Mouse (Mus musculus): ENCODE measurements at regions not wholly inside any gene's neighbourhood (a gene's known extent, or its start where the extent isn't known, plus 50 kb on each side); places are given as distances from the start of the nearest gene placed in this dataset.

DNA sequence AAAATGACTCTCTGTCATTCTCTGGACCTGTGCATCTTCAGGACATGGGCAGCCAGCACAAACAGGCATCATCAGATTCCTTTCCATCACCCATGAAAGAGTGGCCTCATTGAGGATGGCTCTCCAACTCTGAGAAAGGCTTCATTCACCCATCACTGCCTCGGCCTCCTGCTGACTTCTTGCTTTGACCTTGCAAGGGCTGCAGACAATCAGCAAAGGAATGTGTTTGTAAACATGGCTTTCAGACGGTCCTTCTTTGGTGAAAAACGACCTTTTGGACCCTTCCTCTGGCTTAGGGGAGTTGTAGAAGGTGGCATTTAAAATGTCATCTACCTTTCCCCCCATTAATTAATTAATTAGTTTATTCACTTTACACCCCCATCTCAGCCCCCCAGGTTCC lies 134.3 kb downstream of the Moxd1 start:
- no peak for DNase-seq

DNA sequence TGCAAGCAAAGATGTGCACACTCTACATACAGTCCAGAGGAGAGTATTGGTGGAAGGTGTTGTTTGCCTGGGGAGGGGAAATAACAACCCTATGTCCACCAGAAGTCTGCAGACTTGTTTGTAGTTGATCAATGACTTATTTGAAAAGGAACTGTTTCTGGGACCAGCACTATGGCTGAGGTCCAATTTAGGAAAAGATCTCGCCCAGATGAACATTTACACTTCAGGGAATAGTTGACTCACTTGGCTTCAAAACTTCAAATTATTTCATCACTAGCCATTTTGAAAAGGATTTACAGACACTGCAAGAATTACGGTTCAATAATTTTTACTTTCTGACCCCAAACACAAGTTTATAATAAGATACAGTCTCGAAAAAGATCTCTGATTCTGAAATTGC lies 138.1 kb downstream of the Moxd1 start:
- no peak for DNase-seq

DNA sequence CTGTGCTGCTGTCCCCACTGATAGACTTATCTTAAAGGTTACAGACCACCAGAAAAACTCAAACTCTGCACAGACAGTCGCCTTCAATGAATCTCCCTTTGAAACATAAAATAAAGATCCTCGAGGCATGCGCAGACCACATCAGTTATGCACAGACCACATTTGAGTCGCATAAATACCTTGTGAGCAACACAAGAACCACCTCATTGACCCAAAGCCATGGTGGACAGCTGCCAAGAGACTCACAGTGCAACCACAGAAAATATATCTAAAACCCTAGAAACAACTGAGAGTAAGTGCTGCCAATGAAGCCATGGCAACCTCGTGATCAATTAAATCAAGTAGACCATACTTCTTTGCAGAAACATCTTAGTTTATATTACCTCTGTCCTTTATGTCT lies 142.1 kb downstream of the Moxd1 start:
- peak in 1 of 2 experiments; percentile 19 for DNase-seq

DNA sequence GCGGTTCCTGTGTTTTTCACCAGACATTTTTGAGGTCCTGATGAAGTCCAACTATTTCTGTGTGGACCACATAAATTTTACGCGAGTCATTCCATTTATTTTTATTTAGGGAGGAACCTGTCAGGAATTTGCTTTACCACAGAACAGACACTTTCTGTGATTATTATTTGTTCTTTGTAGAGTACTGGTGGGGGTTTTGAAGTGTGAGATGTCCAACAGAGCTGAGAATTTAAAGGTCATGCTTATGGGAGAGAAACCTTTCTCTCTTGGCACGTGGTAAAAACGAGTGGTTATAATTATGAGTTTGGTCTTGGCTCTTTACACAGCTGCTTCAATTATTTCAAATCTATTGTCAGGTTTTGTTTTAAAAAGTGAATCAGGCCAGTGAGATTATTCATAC lies 143.7 kb downstream of the Moxd1 start:
- DNase-seq, result no peak

DNA sequence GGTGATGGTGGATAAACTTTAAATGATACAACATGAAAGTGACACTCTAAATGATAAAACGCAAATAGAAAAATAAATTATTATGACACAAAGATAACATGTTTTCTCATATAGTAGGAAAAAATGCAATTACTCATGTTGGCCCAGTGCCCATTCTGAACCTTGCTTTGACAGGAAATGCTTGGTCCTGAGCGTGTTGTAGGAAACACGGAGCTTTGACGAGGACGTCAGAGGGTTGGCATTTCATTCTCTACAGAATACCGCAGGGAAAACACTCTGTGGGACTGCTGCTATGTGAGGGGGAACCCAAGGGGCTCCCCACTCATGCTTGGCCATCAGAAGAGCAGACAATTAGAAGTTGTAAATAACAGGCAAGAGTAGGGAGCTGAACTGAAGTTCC lies 150.6 kb downstream of the Moxd1 start:
- DNase-seq, result peak in 1 of 2 experiments; percentile 4

DNA sequence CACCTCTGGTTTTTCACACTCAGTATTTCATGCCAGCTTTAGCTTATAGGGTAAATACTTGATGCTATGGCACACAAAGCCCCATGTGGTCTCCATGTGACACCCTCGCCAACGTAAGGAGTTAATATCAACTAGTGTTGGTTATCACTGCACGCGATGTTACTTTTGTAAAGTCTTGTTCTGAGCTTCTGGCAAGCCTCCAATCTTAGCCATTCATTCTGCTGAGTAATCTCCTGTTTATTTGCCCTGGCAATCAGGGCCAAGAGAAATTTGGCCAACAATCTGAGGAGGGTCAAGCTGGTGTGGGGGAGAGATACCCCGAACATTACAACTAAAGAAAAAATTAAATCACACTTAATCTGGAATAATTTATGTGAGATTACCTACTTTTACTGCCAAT lies 156.0 kb downstream of the Moxd1 start:
- peak; percentile 28 to 44 for DNase-seq

DNA sequence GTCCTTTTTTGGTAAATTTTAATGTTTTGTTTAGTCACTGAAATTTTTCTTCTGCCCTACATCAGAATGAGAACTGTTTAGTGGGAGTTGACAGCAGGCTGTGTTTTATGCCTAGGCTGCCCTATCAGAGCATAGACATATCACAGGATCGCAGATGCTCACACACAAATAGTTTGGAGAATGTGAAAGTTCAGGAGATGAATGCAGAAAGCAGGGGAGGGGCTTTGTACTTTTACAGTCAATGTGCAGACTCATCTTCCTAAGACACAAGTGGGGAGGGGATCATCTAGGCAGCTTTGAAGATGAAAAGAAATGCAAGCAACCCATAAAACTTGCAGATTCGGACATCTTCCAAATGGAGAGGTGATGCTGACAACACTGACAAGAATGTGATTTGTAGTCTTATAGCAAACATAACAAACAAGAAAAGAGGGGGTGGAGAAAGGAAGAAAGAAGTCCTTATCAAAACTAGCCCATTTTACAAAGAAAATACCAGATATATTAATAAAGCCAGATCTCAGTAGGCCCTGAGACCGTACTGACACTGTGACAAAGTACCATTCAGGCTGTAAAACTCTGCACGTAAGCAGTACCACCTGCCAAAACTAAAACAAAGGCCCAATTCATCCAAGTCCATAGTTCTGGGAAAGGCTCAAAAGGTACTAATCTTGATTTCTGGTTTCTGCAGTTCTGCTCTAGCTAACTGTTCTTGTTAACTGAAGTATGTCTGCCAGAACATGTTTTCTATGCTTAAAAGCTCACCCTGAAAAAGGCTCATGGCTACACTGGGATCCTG lies 157.4 kb downstream of the Moxd1 start:
- DNase-seq, result no peak

DNA sequence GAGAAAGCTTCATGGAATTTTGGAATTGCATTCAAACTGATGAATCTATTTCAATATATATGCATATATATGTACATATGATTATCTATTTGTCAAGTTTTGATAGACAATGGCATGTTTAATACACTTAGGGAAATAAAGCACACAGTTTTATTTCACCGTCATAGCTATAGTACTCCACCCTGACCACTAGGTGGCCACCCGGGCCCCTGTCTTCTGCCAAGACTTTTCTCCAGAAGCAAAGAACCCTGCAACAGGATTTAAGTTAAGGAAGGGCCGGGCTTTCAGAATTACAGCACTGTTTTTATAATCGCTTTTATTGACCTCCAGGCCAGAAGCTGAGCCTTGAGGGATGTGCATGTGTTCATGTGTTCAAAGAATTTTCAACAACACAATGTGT lies 158.6 kb downstream of the Moxd1 start:
- peak; percentile 66 to 69 for DNase-seq

DNA sequence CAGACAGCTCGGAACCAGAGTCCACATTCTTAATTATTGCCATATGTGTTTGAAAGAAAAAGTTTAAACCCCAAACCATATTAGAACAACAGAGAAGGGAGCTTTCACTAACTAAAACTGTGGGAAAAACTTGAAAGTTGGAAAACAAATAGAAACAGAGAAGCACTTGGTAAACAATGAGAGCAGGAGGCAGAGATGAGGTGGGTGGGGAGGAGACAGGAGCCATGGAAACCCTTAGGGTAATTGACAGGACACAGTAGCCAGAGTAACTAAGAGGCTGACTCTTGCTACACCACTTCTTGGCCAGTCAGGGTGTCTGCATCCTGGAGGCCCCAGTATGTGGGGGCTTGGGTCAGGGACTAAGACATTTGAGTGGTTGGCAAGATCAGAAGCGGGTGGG lies 160.7 kb downstream of the Moxd1 start:
- no peak for DNase-seq

DNA sequence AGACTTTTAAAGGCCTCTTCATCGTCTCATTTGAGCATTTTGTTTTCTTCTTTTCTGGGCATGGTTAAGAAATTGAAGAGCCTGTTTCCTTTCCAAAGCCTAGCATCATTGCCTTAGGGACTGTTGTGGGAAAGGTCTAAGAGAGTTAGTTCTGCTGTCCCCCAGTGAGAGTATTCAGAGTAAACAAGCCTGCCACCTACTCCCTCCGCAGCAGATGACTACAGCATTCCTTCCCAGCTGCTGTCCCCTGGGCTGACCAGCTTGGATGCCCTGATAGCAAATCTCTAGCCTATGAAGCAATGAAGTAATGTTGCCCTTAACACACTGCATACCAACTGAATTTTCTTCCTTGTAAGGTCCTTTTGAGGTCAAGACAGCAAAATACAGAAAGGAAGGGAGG lies 164.9 kb downstream of the Moxd1 start:
- no peak for DNase-seq

DNA sequence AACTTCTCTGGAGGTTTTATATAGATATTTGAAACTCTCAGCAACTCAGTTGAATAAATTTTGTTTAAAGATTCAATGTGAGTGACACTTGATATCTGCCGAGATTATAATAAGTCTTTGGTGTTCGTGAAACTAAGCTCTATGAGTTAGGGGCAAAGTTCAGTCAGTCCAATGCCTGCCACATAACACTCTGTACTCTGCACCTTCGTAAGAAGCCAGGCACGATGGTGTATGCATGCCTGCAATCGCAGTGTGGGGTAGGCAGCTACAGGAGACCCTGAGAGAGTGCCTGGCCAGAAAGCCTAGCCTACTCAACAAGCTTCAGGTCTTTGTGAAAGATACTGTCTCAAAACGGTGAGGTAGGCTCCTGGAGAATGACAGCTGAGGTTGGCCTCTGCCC lies 167.7 kb downstream of the Moxd1 start:
- DNase-seq, result no peak

DNA sequence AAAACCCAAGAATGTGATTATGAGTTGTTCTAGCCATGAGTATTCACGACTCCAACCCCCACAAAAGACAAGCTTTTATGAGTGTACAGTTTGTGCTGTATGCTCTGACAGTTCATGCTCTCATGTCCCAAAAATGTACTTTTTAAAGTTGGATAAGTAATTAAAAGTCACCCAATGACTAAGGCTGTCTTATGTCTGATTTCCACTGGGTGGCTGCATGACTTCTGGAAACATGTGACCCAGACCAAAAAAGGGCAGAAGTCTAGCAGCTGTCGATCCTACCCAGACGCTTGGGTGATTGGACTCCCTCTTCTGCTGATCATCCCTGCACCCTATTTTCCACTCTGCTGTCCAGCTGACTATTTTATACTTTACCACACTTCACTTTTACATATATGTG lies 168.7 kb downstream of the Moxd1 start:
- no peak for DNase-seq

DNA sequence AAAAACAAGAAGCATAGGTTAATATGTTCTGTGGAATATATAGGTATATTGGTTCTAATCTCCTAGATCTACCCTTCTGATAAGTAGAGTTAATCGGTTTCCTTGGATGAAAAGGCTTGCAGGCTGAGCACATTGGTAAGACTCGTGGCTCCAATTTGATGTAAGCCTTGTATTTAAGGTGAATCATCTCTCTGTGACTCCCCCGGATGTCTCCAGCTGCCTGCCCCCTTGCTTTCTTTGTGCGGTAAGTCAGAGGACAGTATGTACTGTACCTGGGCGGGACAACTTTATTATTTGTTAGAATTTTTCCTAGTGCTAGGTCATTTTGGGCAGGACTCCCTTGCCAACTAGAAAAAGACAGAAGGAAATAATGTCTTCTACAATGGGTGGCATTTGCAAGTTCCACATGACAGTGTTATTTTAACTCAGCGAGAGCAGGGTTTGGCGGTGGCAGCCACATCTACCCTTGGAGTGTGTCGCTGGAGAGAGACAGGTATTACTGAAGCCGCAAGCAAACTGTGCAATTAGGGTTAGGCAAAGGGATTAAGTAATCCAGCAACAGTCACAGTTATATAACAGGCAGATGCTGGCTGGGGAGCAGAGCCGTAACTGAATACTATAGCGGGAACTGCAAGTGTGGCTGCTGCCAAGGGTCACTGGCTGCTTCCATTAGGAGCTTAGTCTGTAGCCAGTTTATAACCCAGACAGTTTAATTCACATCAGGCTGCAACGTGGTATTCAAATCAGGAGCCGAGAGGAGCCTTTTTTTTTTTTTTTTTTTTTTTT lies 172.9 kb downstream of the Moxd1 start:
- no peak for DNase-seq

DNA sequence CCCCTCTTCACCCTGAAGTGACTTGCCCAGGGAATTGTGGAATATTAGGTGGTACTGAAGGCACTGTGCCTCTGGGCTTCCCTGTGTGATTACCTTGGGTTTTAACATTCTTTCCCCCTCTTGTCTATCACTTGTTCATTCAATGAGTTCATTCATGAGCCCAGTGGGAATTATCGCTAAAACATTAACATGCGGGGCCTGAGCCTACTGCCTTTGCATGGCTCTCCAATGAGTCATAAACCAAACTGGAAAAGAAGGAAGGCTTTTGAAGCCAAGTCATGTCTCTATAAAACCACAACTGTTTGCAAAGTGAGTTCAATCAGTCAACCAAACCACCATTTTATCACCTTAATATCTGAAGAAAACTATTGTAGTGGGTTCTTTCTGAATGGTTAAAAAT lies 173.8 kb downstream of the Moxd1 start:
- no peak for DNase-seq

DNA sequence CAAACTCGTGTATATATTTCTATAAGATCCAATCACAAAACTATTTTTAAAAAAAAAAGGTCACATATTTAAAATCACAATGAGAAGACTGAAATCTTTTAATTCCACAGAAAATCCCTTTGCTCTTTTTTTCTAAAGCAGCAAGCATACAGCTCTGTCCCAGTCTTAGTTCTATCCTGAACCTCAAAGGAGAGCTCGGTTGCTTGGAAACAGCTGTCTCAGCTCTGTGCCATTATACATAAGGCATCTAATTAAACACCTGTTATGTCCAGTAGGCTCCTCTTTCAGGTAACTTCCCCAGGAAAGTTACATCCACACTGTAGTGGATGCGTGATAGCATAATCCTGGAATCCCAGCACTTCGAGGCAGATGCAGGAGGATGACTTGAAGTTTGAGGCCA lies 181.5 kb downstream of the Moxd1 start:
- no peak for DNase-seq

DNA sequence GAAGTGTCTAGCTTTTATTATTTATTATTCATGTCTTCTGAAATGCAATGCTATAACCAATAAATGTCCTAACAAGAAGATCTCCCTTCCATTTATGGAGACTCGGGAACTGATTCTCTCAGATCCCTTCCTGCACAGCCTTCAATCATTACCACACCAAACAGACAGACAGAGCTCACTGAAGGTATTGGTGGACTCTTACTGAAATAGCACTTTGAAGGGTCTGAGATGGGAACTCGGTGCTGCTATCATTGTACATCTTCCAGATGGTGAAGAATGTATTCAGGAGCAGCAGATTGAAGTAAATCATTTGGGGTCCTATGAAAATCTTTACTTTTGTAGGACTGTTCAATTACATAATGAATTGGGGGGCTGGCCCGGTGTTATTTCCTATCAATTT lies 183.6 kb downstream of the Moxd1 start:
- DNase-seq, result no peak

DNA sequence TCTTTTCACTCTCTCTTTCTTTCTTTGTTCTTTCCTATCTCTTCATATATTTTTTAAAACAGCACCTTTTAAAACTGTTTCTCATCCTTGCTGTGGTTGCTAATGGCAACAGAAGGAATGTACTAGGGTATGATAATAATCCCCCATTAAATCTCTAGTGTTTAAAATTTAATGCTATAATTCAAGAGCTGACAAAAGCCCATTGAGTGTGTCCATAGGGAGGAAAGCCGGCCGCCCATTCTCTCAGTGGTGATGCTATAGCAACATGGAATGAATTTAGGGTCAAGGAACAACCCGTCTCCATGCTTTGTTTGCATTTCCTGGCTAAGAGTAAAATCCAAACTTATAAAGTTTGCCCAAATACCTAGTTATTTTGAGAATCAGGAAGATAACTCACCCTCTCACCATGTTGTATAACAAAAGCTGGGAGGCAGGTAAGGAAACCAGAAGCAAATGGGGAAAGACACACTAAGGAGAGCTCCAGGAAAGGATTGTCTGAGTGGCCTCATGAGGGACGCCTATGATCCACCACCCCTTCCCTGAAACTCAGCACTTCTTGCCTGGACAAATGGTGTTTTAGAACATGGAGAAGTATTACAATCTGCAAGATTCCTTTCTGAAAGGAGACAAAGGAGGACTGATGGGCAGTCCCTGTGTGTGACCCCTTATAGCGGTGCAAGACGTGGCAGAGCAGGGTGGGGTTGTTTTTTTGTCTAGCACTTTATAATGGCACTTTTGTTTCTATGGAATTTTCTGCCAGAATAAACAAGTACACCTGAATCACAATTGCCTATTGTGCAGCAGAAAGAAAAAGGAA lies 184.3 kb downstream of the Moxd1 start:
- no peak for DNase-seq

DNA sequence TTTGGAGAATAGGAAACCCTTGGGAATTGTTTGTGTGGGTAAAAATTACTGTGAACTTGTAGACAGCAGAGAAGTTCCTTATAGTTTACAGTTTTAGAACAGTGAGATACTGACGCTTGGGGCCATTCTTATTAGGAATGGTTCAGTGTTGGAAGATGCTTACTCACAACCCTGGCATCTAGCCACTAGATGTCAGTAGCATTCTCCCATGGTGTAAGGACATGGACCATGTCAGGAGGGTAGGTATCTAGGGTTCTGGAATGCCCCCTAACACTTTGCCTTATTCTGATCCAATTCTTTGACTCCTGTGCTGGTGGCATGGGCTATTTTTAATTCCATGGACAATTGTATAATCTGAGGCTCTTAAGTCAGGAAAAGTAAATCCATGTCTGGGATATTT lies 185.3 kb upstream of the Ccn2 start:
- DNase-seq, result peak; percentile 22 to 23

DNA sequence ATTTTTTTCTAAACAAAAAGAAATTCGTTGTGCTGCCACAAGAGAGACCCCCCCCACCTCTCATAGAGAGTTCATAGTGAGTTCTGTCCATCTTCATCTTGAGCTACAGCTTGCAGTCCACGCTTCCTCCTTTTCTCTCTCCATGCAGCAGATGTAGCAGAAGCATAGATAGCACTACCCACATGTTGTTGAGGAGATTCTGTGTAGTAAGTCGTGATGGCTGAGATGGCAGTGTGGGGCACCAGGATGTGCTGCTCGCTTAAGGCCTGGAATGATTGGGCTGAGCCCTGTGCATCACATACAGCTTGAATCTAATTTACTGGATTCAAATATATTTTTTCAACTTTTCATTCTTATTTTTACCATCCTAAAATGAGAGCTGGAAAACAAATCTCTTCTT lies 184.4 kb upstream of the Ccn2 start:
- DNase-seq, result no peak

DNA sequence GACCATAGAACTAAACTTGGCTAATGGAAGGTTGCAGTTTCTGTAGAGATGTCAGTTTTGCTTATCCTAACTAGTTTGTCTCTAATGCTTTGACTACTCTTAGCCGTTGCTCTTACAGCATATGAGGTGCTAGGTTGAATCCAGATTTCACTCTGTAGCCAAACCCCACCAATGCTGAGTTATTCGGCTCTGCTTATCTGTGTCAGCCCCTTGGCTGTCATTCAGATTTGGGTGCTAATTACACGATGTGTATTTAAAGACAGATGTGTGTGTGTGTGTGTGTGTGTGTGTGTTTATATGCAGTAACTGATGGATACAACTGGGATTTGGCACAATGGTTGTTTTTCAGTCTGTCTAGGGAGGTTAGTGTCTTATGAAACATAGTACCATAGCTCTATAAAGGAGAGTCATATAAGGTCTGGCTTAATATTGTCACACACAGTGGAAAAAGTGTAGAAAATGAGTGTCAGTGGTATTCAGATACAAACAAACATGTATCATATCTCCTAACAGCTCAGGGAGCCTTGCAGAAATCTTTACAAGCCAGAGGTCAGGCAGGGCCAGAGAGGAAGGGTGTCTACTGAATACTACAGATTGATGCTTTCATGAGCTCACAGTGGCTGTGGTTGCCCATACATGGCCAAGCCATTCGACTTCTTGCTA lies 172.6 kb upstream of the Ccn2 start:
- no peak for DNase-seq

DNA sequence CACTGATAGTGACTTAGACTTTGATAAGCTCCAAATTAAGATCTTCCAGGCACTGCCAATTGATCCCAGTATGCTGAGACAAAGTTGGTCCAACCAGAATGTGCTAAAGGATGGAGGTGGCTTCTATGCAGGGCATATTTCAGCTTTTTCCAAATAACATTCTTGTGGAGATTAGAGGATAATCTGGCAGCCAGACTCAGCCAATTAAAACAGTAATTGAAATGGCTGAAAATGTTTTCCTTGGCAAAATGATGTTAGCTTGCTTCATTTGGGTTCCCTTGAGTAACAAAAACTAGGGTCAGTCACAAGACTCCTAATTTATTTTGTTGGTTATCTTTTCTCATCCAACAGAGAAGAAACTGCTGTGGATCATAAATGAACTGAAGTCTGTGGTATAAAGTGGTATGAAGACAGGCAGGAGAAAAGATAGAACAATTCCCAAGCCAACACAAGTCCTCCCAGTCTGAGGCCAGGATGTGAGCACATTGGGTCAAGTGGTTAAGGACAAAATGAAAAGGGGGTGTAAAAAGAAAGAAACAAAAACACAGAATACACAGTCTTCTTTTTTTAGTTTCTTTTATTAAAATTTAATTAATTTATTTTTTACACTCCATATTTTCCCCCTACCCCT lies 161.4 kb upstream of the Ccn2 start:
- DNase-seq, result no peak

DNA sequence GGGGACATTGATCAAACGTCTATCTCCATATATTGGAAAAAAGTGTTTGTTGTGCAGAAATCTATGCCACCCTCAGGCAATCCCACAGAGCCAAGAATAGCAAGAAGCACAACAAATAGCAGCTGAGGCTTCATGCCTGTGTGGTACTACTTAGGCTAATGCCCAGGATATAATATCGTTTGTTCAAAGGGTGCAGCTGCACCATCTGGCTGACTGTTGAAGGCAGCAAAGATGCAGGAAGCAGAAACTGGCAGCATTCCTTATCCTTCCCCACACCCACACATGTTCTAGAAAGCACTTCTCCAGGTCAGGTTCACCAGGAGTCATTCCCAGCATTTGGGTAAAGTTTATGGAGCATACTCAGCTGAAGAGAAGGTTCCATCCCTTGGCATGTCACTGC lies 158.1 kb upstream of the Ccn2 start:
- DNase-seq, result peak; percentile 4 to 10

DNA sequence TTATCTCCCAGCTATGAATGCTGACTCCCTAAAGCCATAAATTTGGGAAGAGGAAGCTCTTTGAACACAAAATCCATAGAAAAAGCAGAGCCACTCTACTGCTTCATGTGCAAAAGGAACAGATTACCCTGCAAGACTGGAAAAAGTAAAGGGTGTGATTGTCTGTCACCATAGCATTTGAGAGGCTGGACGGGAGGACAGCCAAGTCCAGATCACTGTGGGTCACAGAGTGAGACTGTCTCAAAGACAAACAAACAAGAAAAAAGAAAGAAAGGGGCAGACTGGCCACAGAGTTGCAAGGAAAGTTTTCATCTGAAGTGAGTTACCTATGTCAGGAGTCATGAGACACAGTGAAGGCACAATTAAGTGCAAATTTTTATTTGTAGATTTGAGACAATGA lies 150.7 kb upstream of the Ccn2 start:
- DNase-seq, result no peak

Measured in cerebellum, postnatal 10 days (tissue).